Mouse (Mus musculus): ENCODE measurements around the gene Rxfp2.

- TF ChIP-seq POLR2A (IDR thresholded peaks at IDR 0.05; ENCODE audit: insufficient read length, low read depth) (no peak), MAX (IDR thresholded peaks at IDR 0.05; ENCODE audit: low read depth) (no peak), TCF12 (IDR thresholded peaks at IDR 0.05; ENCODE audit: insufficient read depth, poor library complexity, severe bottlenecking) (no peak), POLR2AphosphoS2 (IDR thresholded peaks at IDR 0.05; ENCODE audit: insufficient read length, low read depth) (no peak), MYOG (IDR thresholded peaks at IDR 0.05; ENCODE audit: control insufficient read depth in 1 of 3, insufficient read depth in 1 of 3, insufficient read length in 2 of 3, low read depth in 2 of 3) (no peak), CEBPB (IDR thresholded peaks at IDR 0.05; ENCODE audit: insufficient read depth, poor library complexity, severe bottlenecking) (no peak), USF1 (IDR thresholded peaks at IDR 0.05; ENCODE audit: low read depth) (no peak), MYOD1 (IDR thresholded peaks at IDR 0.05; ENCODE audit: control insufficient read depth in 1 of 3, insufficient read length in 2 of 3, low read depth in 2 of 3) (no peak), E2F4 (IDR thresholded peaks at IDR 0.05; ENCODE audit: insufficient read depth) (no peak), SRF (IDR thresholded peaks at IDR 0.05; ENCODE audit: control insufficient read depth, insufficient read length, low read depth) (no peak)
Measured at GRCm38 (mm10) chr5:149970261-149970660, 48.2 kb upstream of the Rxfp2 start.

Data from myocyte (in vitro differentiated cells).